Mouse (Mus musculus) forelimb bud, embryonic 11.5 days (tissue): Measurements from ENCODE around the gene Rai2.

Experiments
- DNase-seq: peaks from one replicate; pipeline ENCODE4 v3.0.0-alpha.2; 2012; ENCODE audit warnings: low read depth, low spot score

The Rai2 gene

GRCm38 (mm10) chrX:161826186-161826585 is 109.3 kb downstream of the Rai2 start:
- DNase-seq: peak; percentile 50
